Mouse (Mus musculus) erythroblast, adult 5-6 weeks (primary cell): Measurements from ENCODE around the gene Chic1. TPM values are rescaled to one million over a fixed set of nuclear protein-coding genes. Genes with fewer than 3 reads are reported as not detected.

Source experiments
- ATAC-seq: replicated peaks from 2 replicates; pipeline ENCODE4 v1.8.0; 2016; ENCODE audit warnings: moderate number of reproducible peaks, mild to moderate bottlenecking, moderate TSS enrichment, inconsistent platforms; ENCODE audit not compliant: poor library complexity, low FRiP score, severe bottlenecking
- total RNA-seq, 2 experiments: library from RNA; stranded (forward) in 1 of 2; stranded (reverse) in 1 of 2; fragments of 150-400 nt in 1 of 2; fragments of 200-764, 138-1000 nt in 1 of 2; gene quantifications; 2 replicates each; pipeline versions ENCODE4 v1.2.3 to v1.2.4; 2015 to 2017; ENCODE audit warnings: low replicate concordance in 2 of 2

Gene Chic1
- total RNA-seq, 2 experiments from 2014 or later, result 0.09 TPM; not detected in 1

DNA sequence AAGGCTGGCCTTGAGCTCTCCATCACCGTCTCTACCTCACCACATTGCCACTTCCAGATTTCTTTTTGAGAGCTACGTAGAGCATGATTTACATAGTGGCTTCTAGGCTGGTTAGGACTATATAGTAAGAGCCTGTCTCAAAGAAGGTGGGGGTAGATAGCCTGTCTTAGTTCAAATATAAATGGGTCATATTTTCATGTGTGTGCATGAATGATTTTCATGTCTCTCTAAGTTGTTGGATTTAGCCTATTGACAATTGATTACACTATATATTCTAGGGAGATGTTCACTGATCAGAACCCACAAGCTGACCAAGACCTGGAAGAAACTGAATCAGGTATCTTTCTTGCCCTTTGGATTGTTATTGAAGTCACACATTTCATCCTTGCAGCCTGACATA, 65.4 kb downstream of the Chic1 start, which contains the start of gene Gm26992:
Gene Gm26992, plus strand, starts transcription at position 301 of the 400 bp plus-strand sequence.
- ATAC-seq, result no peak

DNA sequence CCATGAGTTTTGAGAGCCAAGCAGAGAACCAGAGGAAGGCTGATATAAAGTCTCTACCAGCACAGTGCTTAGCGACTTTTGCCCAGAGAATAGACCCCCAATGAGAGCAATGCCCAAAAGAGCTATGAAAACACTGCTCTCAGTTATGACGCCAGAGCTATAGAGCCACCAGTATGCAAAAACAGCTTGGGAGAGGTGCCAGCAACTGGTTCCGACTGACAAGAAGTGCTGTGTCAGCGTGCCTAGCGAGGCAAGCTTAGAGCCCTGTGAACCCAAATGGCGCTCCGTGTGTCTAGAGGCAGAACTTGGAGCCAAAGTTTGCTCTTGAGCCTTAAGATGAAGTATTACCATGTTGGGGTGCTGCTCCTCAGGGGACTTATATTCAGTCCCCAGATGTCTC, 71.4 kb downstream of the Chic1 start:
- no peak for ATAC-seq

DNA sequence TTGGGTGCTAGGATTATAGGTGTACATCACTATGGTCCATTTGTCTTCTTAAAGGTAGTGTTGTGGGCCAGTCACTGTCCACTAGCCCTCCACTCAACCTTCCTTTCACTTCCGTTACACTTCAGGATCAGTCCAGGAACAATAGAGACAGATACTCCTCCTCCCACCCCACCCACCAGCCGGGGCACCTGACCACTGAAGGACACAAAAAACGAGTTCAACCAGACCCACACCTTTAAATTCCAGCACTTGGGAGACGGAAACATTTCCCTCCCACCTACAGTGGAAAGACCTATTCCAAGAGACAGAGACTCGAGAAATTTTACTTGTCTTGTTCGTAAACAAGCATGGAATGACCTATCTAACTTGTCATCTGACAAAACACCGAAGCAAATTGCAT, 76.0 kb downstream of the Chic1 start:
- no peak for ATAC-seq

DNA sequence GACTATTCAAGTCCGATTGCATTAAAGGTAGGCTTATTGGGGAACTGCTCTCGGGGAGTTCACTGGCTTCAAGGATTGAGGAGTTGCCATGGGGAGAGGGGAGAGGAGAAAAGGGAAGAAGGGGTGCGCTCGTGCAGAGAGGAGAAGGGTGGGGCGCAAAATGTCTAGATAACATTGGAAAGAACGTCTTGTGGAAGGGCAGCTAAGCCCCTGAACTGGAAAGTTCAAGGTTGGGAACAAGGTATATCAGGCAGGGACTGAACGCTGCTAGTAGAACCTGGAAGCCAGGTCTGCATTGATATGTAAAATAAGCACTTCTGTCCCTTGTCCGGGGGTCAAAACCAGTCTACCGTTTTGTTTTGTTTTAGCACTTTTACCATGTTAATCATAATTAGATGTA, 81.7 kb downstream of the Chic1 start:
- ATAC-seq, result no peak

DNA sequence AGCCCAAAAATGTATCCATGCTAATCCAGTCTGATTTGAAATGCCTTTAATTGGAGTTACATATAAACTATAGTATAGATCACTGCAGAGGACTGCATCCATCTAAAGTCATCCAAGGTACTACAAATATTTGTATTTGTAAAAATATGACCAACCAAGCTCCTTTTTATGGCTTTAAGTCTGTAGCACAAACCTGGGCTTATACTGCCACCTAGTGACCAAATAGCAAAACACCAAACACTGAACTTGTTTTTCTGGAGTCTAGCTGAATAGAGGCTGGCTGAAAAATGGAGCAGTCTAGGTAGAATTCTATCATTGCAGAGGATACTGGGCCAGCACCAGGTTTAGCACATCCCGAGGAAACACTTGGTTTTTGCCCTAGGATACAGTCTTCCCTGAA, 84.5 kb downstream of the Chic1 start:
- ATAC-seq, result no peak

DNA sequence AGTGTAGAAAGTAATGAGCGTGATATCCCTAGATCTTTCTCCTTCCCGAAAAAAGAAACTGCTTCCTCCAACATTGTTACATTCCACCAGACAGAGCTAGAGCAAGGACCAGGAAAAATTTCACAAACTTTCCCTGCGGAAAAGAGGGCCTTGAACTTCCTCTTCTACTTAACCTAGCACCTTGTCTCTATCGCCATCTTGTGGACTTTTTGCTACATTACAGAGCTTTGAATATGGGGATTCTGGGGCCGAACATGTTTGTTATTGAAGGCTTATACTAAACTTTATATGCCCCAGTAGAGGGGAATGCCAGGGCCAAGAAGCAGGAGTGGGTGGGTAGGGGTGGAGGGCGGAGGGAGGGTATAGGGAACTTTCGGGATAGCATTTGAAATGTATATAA, 87.5 kb downstream of the Chic1 start:
- ATAC-seq, result no peak

Other genes with a start within 250 kb of the Chic1 start
- not detected in 2 replicates for gene Nap1l2, start 169.8 kb upstream of the Chic1 start, total RNA-seq (2015; ENCODE audit: low replicate concordance)
- gene Nap1l2, start 169.8 kb upstream of the Chic1 start, total RNA-seq (2017; ENCODE audit: low replicate concordance), result not detected in 2 replicates
- gene Cdx4, start 35.1 kb upstream of the Chic1 start, total RNA-seq (2015; ENCODE audit: low replicate concordance), result not detected in 2 replicates
- not detected in 2 replicates for gene Cdx4, start 35.1 kb upstream of the Chic1 start, total RNA-seq (2017; ENCODE audit: low replicate concordance)
- not detected in 2 replicates for gene Tsx, start 58.0 kb downstream of the Chic1 start, total RNA-seq (2015; ENCODE audit: low replicate concordance)
- gene Tsx, start 58.0 kb downstream of the Chic1 start, total RNA-seq (2017; ENCODE audit: low replicate concordance), result not detected in 2 replicates
- not detected in 2 replicates for gene Gm26992, start 65.5 kb downstream of the Chic1 start, total RNA-seq (2015; ENCODE audit: low replicate concordance)
- not detected in 2 replicates for gene Gm26992, start 65.5 kb downstream of the Chic1 start, total RNA-seq (2017; ENCODE audit: low replicate concordance)